Mouse (Mus musculus): ENCODE measurements around the gene Tmem72. TPM values are rescaled to one million over a fixed set of nuclear protein-coding genes. Genes with fewer than 3 reads are reported as not detected.

Tmem72 gene
- total and polyA plus RNA-seq, 3 experiments: under 0.01 to 0.05 (median 0.03) TPM

DNA sequence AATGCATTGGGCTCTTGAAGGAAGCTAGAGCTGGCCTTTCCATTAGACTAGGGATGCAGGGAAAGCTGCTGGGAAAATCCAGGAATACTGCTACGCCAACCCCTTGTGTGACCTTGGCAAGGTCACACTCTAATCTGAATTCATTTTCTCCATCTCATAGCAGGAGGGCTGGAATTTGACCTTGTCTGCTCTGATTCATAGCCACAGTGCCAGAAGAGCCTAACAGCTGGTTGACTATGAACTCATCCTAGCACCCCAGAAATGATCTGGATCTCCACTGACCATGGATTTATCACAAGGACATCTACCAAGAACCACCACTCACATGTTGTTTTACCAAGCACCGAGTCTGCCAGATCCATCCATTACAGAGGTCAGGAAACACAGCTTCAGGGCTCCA lies 1.5 kb downstream of the Tmem72 start:
- 59% methylated on average over 2 of the region's 2 CpGs for WGBS
- no peak overlapping the region for H3K9ac ChIP-seq (ENCODE audit: low read depth, low read length)
- intact Hi-C loops (cut with DNase I): no loop called here

DNA sequence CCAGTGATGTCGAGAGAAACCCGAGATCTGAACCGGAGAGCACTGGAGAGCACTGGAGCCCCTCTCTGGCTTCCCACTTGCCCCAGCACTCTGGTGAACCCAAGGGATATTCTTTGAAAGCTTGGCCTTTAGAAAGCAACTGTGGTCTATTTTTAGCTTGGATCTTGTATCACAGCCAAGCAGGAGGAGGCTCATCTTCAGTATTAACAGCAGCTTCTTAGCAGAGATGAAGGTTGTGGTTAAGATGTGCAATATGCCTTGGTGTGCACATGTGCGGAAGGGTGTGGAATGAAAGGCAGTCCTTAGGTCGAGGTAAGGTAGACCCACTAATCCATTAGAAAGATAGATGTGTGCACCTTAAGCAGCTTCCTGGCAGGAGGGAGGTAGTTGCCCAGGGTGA lies 2.1 kb downstream of the Tmem72 start:
- no peak for DNase-seq
- no peak overlapping the region for H3K4me3 ChIP-seq
- intact Hi-C loops (cut with DNase I): no loop called here
- H3K4me1 ChIP-seq (ENCODE audit: control insufficient read depth, insufficient read depth, low read length): peaks cover 3% of the 10 kb centered on the region
- H3K27ac ChIP-seq: no peak overlapping the region
- WGBS: 66% methylated on average over 5 of the region's 5 CpGs
- TF ChIP-seq CTCF (IDR thresholded peaks at IDR 0.05) (no peak), EP300 (IDR thresholded peaks at IDR 0.05; ENCODE audit: insufficient read depth, low read depth, low read length) (no peak), POLR2A (IDR thresholded peaks at IDR 0.05; ENCODE audit: insufficient read depth, low read depth, low read length) (no peak)
- H3K79me2 ChIP-seq (replicated peaks; ENCODE audit: control insufficient read depth, insufficient read depth, low read length): no peaks in the 10 kb centered on the region
- no peaks in the 10 kb centered on the region for H3K27me3 ChIP-seq (ENCODE audit: control insufficient read depth, insufficient read depth, low read length)
- H3K36me3 ChIP-seq (ENCODE audit: control insufficient read depth, insufficient read depth, low read length): no peaks in the 10 kb centered on the region
- no peak overlapping the region for H3K9ac ChIP-seq (ENCODE audit: low read depth, low read length)

More for the DNA sequence above, 1.5 kb downstream of the Tmem72 start:
- DNase-seq: no peak
- Histone ChIP-seq H3K79me2 (replicated peaks; ENCODE audit: control insufficient read depth, insufficient read depth, low read length) (no peaks in the 10 kb centered on the region), H3K27me3 (ENCODE audit: control insufficient read depth, insufficient read depth, low read length) (no peaks in the 10 kb centered on the region), H3K4me1 (ENCODE audit: control insufficient read depth, insufficient read depth, low read length) (peaks cover 3% of the 10 kb centered on the region), H3K36me3 (ENCODE audit: control insufficient read depth, insufficient read depth, low read length) (no peaks in the 10 kb centered on the region), H3K4me3 (no peak overlapping the region), H3K27ac (no peak overlapping the region)
- no peak for TF ChIP-seq CTCF (IDR thresholded peaks at IDR 0.05)
- TF ChIP-seq EP300 (IDR thresholded peaks at IDR 0.05; ENCODE audit: insufficient read depth, low read depth, low read length): no peak
- no peak for TF ChIP-seq POLR2A (IDR thresholded peaks at IDR 0.05; ENCODE audit: insufficient read depth, low read depth, low read length)

DNA sequence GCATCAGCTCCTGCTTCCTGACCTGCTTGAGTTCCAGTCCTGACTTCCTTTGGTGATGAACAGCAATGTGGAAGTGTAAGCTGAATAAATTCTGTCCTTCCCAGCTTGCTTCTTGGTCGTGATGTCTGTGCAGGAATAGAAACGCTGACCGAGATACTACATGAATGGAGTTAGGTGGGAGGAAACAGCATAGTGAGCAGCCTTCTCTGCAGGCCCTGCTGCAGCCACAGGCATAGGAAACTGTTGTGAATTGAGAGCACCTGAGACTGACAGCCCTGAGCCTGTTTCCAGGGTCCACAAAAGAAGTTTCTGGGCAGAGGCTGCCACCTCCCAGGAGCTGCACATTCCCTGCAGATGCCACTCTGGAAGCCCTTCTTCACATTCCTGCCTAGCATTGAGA lies 2.7 kb downstream of the Tmem72 start:
- WGBS: 83% methylated on average over 3 of the region's 3 CpGs
- no peaks in the 10 kb centered on the region for H3K36me3 ChIP-seq (ENCODE audit: control insufficient read depth, insufficient read depth, low read length)
- H3K27ac ChIP-seq: no peak overlapping the region
- TF ChIP-seq POLR2A (IDR thresholded peaks at IDR 0.05; ENCODE audit: insufficient read depth, low read depth, low read length) (no peak), EP300 (IDR thresholded peaks at IDR 0.05; ENCODE audit: insufficient read depth, low read depth, low read length) (no peak), CTCF (IDR thresholded peaks at IDR 0.05) (no peak)
- no peak for DNase-seq
- no peak overlapping the region for H3K9ac ChIP-seq (ENCODE audit: low read depth, low read length)
- no peak overlapping the region for H3K4me3 ChIP-seq
- H3K79me2 ChIP-seq (replicated peaks; ENCODE audit: control insufficient read depth, insufficient read depth, low read length): no peaks in the 10 kb centered on the region
- intact Hi-C loops (cut with DNase I): no loop called here
- no peaks in the 10 kb centered on the region for H3K27me3 ChIP-seq (ENCODE audit: control insufficient read depth, insufficient read depth, low read length)
- peaks cover 3% of the 10 kb centered on the region for H3K4me1 ChIP-seq (ENCODE audit: control insufficient read depth, insufficient read depth, low read length)

DNA sequence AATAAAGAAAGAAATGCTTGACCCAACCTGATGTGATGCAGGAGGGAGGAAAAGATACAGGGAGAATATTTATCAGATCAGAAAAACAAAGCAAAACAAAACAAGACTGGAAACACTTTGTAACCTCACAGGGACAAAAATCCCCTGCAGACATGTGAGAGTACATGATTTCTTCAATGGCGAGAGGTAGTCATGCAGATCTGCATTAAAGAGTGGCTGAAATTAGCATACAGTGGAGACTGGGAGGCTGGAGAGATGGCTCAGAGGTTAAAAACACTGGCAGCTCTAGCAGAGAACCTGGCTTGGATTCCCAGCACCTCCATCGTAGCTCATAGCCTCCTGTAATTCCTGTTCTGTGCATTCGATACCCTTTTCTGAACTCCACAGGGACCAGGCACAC lies 4.2 kb downstream of the Tmem72 start:
- intact Hi-C loops (cut with DNase I): no loop called here
- Histone ChIP-seq H3K4me3 (no peak overlapping the region), H3K27ac (no peak overlapping the region), H3K36me3 (ENCODE audit: control insufficient read depth, insufficient read depth, low read length) (no peaks in the 10 kb centered on the region), H3K9ac (ENCODE audit: low read depth, low read length) (no peak overlapping the region), H3K27me3 (ENCODE audit: control insufficient read depth, insufficient read depth, low read length) (no peaks in the 10 kb centered on the region), H3K79me2 (replicated peaks; ENCODE audit: control insufficient read depth, insufficient read depth, low read length) (no peaks in the 10 kb centered on the region), H3K4me1 (ENCODE audit: control insufficient read depth, insufficient read depth, low read length) (peaks cover 3% of the 10 kb centered on the region; the same call in 1 of the 2 replicates)
- TF ChIP-seq EP300 (IDR thresholded peaks at IDR 0.05; ENCODE audit: insufficient read depth, low read depth, low read length): no peak
- TF ChIP-seq POLR2A (IDR thresholded peaks at IDR 0.05; ENCODE audit: insufficient read depth, low read depth, low read length): no peak
- TF ChIP-seq CTCF (IDR thresholded peaks at IDR 0.05): no peak
- DNase-seq: no peak
- WGBS: 86% methylated on average over 3 of the region's 3 CpGs

DNA sequence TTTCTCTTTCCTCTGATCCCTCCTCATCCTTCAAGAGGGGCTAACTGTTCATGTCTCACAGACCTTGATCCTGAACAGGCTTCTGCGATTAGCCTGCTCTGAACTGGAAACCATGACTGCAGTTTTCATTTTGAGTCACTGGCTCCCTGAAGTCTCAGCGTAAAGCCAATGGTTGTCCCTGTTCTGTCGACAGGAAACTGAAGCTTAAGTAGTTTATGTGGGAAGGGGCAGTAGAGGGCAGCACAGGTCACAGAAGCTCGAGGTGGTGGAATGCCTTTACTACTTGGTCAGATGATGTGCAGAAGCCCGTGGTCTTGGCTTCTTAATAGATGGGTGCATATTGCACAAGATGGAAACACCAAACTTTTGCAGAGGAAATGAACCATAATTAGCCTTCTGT lies 4.7 kb downstream of the Tmem72 start:
- 0 out of 2 replicates have a peak, but pooled peaks have one; percentile 9 for TF ChIP-seq CTCF (IDR thresholded peaks at IDR 0.05)
- TF ChIP-seq EP300 (IDR thresholded peaks at IDR 0.05; ENCODE audit: insufficient read depth, low read depth, low read length): no peak

DNA sequence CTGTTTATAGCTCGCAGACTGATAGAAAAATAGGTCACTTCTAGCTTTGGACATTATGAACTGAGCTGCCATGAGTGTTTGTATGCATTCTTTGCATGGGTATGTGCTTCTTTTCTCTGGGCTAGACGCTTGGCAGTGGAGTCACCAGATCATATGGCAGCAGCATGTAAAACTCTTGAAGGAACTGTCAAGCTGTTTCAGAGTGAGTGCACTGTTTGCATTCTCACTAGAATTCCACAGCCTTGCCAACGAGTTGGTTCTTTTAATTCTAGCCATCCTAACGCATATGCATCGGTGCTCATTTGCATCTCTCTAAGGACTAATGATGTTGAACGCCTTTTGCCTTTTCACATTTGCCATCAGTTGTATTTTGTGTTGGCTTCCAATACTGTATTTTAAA lies 12.4 kb downstream of the Tmem72 start:
- WGBS: 77% methylated on average over 6 of the region's 6 CpGs
- no peak for TF ChIP-seq EP300 (IDR thresholded peaks at IDR 0.05; ENCODE audit: insufficient read depth, low read depth, low read length)
- TF ChIP-seq CTCF (IDR thresholded peaks at IDR 0.05): no peak
- no peak for TF ChIP-seq POLR2A (IDR thresholded peaks at IDR 0.05; ENCODE audit: insufficient read depth, low read depth, low read length)
- no peak overlapping the region for H3K9ac ChIP-seq (ENCODE audit: low read depth, low read length)
- intact Hi-C loops (cut with DNase I): no loop called here
- H3K4me3 ChIP-seq: no peak overlapping the region
- DNase-seq: no peak
- no peaks in the 10 kb centered on the region for H3K4me1 ChIP-seq (ENCODE audit: control insufficient read depth, insufficient read depth, low read length)
- H3K79me2 ChIP-seq (replicated peaks; ENCODE audit: control insufficient read depth, insufficient read depth, low read length): no peaks in the 10 kb centered on the region
- no peaks in the 10 kb centered on the region for H3K27me3 ChIP-seq (ENCODE audit: control insufficient read depth, insufficient read depth, low read length)
- no peaks in the 10 kb centered on the region for H3K36me3 ChIP-seq (ENCODE audit: control insufficient read depth, insufficient read depth, low read length)
- no peak overlapping the region for H3K27ac ChIP-seq

More for the DNA sequence above, 4.7 kb downstream of the Tmem72 start:
- no peak overlapping the region for H3K27ac ChIP-seq
- no peak for DNase-seq
- no peaks in the 10 kb centered on the region for H3K36me3 ChIP-seq (ENCODE audit: control insufficient read depth, insufficient read depth, low read length)
- H3K27me3 ChIP-seq (ENCODE audit: control insufficient read depth, insufficient read depth, low read length): no peaks in the 10 kb centered on the region
- intact Hi-C loops (cut with DNase I): no loop called here
- H3K79me2 ChIP-seq (replicated peaks; ENCODE audit: control insufficient read depth, insufficient read depth, low read length): no peaks in the 10 kb centered on the region
- WGBS: 13% methylated on average over 5 of the region's 5 CpGs
- no peak overlapping the region for H3K4me3 ChIP-seq
- peaks cover 3% of the 10 kb centered on the region; the same call in 1 of the 2 replicates for H3K4me1 ChIP-seq (ENCODE audit: control insufficient read depth, insufficient read depth, low read length)
- no peak overlapping the region for H3K9ac ChIP-seq (ENCODE audit: low read depth, low read length)
